Mouse (Mus musculus) limb, embryonic 13.5 days (tissue): ENCODE measurements at regions not wholly inside any gene's neighbourhood (a gene's known extent, or its start where the extent isn't known, plus 50 kb on each side); places are given as distances from the start of the nearest gene placed in this dataset.

Experiments used
- ATAC-seq: fragments of 200-750 bp; cut with Nextera tagmentation; 2 replicates; pipeline ENCODE4 v1.8.0; 2017; ENCODE audit warnings: low read depth, moderate number of reproducible peaks, moderate TSS enrichment; ENCODE audit not compliant: low FRiP score
- H3K27ac ChIP-seq: fragments of 300-500 bp; sonication (generic); 2 replicates; pipeline ENCODE4 v1.5.1; 2015; ENCODE audit warnings: inconsistent platforms, mild to moderate bottlenecking, moderate library complexity
- H3K27me3 ChIP-seq: fragments of 300-500 bp; sonication (generic); 2 replicates; pipeline ENCODE4 v1.6.1; 2015; ENCODE audit warnings: mild to moderate bottlenecking, inconsistent platforms
- H3K36me3 ChIP-seq: fragments of 300-500 bp; sonication (generic); 2 replicates; pipeline ENCODE4 v1.6.1; 2015; ENCODE audit warnings: inconsistent platforms, mild to moderate bottlenecking, moderate library complexity
- H3K4me1 ChIP-seq: fragments of 300-500 bp; sonication (generic); 2 replicates; pipeline ENCODE4 v1.6.1; 2015; ENCODE audit warnings: inconsistent platforms
- H3K4me2 ChIP-seq: fragments of 300-500 bp; sonication (generic); replicated peaks from 2 replicates; pipeline ENCODE4 v1.6.1; 2015; ENCODE audit warnings: inconsistent platforms, mild to moderate bottlenecking, moderate library complexity
- H3K4me3 ChIP-seq: fragments of 300-500 bp; sonication (generic); 2 replicates; pipeline ENCODE4 v1.5.1; 2015; ENCODE audit warnings: moderate library complexity, mild to moderate bottlenecking, inconsistent platforms
- H3K9ac ChIP-seq: fragments of 300-500 bp; sonication (generic); 2 replicates; pipeline ENCODE4 v1.6.1; 2015; ENCODE audit warnings: mild to moderate bottlenecking, inconsistent platforms
- H3K9me3 ChIP-seq: fragments of 300-500 bp; sonication (generic); 2 replicates; pipeline ENCODE4 v1.6.1; 2016; ENCODE audit warnings: inconsistent platforms
- WGBS: fragments of 180-500 bp; shearing (Covaris S2); methylation state at CpG from one replicate; pipeline ENCODE4 v1.1.7; 2015; 5-methylcytosine and 5-hydroxymethylcytosine counted together

DNA sequence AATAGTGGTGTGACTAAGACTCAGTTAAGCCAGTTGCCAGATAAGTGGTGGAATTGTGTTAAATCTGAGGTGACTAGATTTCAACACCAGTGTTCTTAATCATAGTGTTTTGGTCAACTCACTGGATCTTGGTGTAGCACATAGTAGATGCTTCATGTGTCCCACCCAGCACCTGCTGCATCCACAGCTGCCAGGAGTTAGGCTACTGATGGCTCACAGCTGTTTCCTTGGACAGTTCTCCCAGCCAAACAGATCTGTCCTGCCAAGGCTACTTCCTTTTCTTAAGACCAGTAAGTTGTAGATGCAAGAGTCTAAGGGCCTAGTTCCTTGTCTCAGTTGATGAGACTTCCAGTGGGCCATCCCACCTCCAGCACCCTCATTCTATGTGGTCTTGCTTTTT is 82.9 kb upstream of the Gm15217 start:
- no peaks in the 10 kb centered on the region for H3K27me3 ChIP-seq
- no peaks in the 10 kb centered on the region for H3K36me3 ChIP-seq
- H3K27ac ChIP-seq = no peak overlapping the region
- no peak overlapping the region for H3K9ac ChIP-seq
- ATAC-seq = no peak
- H3K4me3 ChIP-seq = no peak overlapping the region
- no peak overlapping the region for H3K4me2 ChIP-seq
- no peaks in the 10 kb centered on the region; the same call in 1 of the 2 replicates for H3K9me3 ChIP-seq
- no peaks in the 10 kb centered on the region; the same call in 1 of the 2 replicates for H3K4me1 ChIP-seq

GRCm38 (mm10) chr14:46300546-46300945 is 78.7 kb upstream of the Gm15217 start:
- Histone ChIP-seq H3K9me3 (no peaks in the 10 kb centered on the region), H3K36me3 (no peaks in the 10 kb centered on the region), H3K4me2 (no peak overlapping the region), H3K4me3 (no peak overlapping the region), H3K4me1 (no peaks in the 10 kb centered on the region; the same call in 1 of the 2 replicates), H3K27ac (no peak overlapping the region), H3K9ac (no peak overlapping the region), H3K27me3 (no peaks in the 10 kb centered on the region)
- no peak for ATAC-seq
- WGBS = 17% methylated on average over 1 of the region's 1 CpGs

- no peak overlapping the region for H3K9ac ChIP-seq
Observed at GRCm38 (mm10) chr14:46302601-46303000, 76.6 kb upstream of the Gm15217 start.

GRCm38 (mm10) chr14:46305267-46305666 is 73.9 kb upstream of the Gm15217 start:
- no peaks in the 10 kb centered on the region for H3K9me3 ChIP-seq
- H3K4me3 ChIP-seq = no peak overlapping the region
- WGBS = 76% methylated on average over 4 of the region's 4 CpGs
- no peak overlapping the region for H3K9ac ChIP-seq
- no peak overlapping the region for H3K27ac ChIP-seq
- H3K36me3 ChIP-seq = no peaks in the 10 kb centered on the region
- no peak for ATAC-seq
- peaks cover 13% of the 10 kb centered on the region for H3K4me1 ChIP-seq
- H3K4me2 ChIP-seq = no peak overlapping the region
- H3K27me3 ChIP-seq = no peaks in the 10 kb centered on the region

More at GRCm38 (mm10) chr14:46302601-46303000, 76.6 kb upstream of the Gm15217 start:
- Histone ChIP-seq H3K27ac (no peak overlapping the region), H3K36me3 (no peaks in the 10 kb centered on the region), H3K9me3 (no peaks in the 10 kb centered on the region), H3K4me3 (no peak overlapping the region), H3K4me1 (peaks cover 10% of the 10 kb centered on the region), H3K27me3 (no peaks in the 10 kb centered on the region), H3K4me2 (no peak overlapping the region)
- 84% methylated on average over 2 of the region's 2 CpGs for WGBS
- ATAC-seq = no peak

DNA sequence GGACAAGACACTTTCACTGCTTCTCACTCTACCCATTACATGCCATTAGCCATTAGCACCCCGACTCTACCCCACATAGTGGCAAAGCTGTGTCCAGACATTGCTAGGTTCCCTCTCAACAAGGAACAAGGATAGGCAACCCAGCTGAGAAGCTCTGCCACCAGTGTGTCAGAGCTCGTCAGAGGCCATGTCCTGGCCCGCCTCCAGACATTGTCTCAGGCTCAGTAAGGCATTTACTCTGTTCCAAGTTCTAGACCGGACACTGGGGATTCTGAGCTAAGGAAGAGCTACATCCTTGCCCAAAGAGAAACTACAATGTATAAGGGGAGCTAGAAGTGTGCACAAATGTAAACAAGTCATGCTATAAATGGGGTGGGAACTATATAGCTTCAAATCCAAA is 66.2 kb upstream of the Gm15217 start:
- H3K27me3 ChIP-seq = 0 out of 2 replicates have a peak, but pooled peaks cover 3% of the 10 kb centered on the region
- no peaks in the 10 kb centered on the region for H3K9me3 ChIP-seq
- H3K4me2 ChIP-seq = no peak overlapping the region
- no peak overlapping the region for H3K27ac ChIP-seq
- no peak overlapping the region for H3K9ac ChIP-seq
- H3K36me3 ChIP-seq = no peaks in the 10 kb centered on the region
- no peak overlapping the region for H3K4me3 ChIP-seq
- ATAC-seq = no peak
- 77% methylated on average over 4 of the region's 4 CpGs for WGBS
- no peaks in the 10 kb centered on the region for H3K4me1 ChIP-seq

DNA sequence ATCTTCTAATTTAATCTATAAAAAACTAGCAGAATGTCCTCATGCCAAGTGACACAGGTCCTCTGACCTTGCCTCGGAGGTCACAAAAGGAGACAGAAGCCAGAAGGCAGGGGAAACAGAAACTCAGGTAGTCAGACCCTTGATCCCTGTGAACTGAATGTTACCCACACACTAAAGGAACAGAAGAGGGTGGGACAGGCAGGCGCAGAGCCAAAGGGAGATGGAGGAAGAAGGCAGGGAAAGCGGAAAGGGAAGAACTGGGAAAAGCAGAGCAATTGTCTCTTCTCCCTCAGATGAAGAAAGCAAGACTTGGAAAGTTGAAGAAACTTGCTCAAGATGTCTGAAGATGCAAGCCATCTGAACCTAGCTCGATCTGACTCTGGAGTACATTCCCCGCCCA is 62.7 kb upstream of the Gm15217 start:
- Histone ChIP-seq H3K27ac (no peak overlapping the region), H3K9me3 (no peaks in the 10 kb centered on the region), H3K4me1 (no peaks in the 10 kb centered on the region), H3K9ac (no peak overlapping the region), H3K4me3 (no peak overlapping the region), H3K27me3 (0 out of 2 replicates have a peak, but pooled peaks cover 3% of the 10 kb centered on the region), H3K36me3 (no peaks in the 10 kb centered on the region), H3K4me2 (no peak overlapping the region)
- WGBS = 83% methylated on average over 5 of the region's 5 CpGs
- no peak for ATAC-seq

- Histone ChIP-seq H3K9ac (no peak overlapping the region), H3K4me2 (no peak overlapping the region), H3K4me1 (no peaks in the 10 kb centered on the region), H3K27ac (no peak overlapping the region), H3K27me3 (0 out of 2 replicates have a peak, but pooled peaks cover 3% of the 10 kb centered on the region), H3K4me3 (no peak overlapping the region), H3K36me3 (no peaks in the 10 kb centered on the region), H3K9me3 (no peaks in the 10 kb centered on the region)
- ATAC-seq = no peak
- 72% methylated on average over 16 of the region's 16 CpGs for WGBS
Observed at GRCm38 (mm10) chr14:46317406-46318045, 61.7 kb upstream of the Gm15217 start.

DNA sequence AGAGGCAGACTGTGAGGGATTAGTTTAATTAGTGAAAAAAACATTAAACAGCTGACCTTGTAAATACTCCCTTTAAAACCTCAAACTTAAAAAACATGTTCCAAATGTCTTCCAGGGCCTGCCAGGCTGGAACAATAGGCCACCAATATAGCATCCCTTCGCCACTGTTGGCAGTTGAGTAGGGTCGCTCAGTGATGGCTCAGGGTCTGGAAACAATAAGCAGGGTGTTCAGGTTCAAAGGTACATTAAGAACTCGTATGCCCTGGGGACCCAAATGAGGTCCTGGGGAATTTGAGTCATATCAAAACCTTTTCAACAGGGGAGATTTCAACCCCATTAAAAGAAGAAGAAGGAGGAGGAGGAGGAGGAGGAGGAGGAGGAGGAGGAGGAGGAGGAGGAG is 51.1 kb upstream of the Gm15217 start:
- no peak for ATAC-seq
- Histone ChIP-seq H3K4me2 (no peak overlapping the region), H3K4me3 (no peak overlapping the region), H3K27ac (no peak overlapping the region), H3K9ac (no peak overlapping the region), H3K36me3 (no peaks in the 10 kb centered on the region), H3K27me3 (peaks cover 5% of the 10 kb centered on the region; the same call in 1 of the 2 replicates), H3K4me1 (no peaks in the 10 kb centered on the region), H3K9me3 (no peaks in the 10 kb centered on the region)
- WGBS = 21% methylated on average over 3 of the region's 3 CpGs
